Comparison of ENCODE assay signal across 12 mouse cellular contexts in genomic region chr5:136396256-136396655, GRCm38 (mm10).
DNase-seq lines count a peak whose midpoint lies in the region; ATAC-seq and TF ChIP-seq lines count a peak whose summit lies in the region.
"Had no signal": no experiment of that assay in that cellular context is flagged by ENCODE, and none has a peak within 500 bp of the region (broad histone marks: within the 10 kb centered on the region; RNA-seq: fewer than 3 reads in every experiment).

No protein-coding gene starts in this region.

- peak overlapping the region; percentile 64 for H3K27ac ChIP-seq in gastrocnemius, adult 2 months
- peak overlapping the region; percentile 87 for H3K27ac ChIP-seq in lung, embryonic 16.5 days (ENCODE audit: low read length)
- H3K27ac ChIP-seq: embryonic facial prominence, embryonic 12.5 days had no signal

- intact Hi-C loops in gastrocnemius, adult 2 months (cut with DNase I), result loop anchor here (5.0 kb wide), 1 partner anchor 66 kb away; no protein-coding TSS in a partner anchor

- 50% methylated on average over 7 of the region's 7 CpGs for WGBS in lung, embryonic 16.5 days

- ATAC-seq in lung, embryonic 16.5 days (ENCODE audit: low read depth), result peak; percentile 86
- ATAC-seq: forebrain, embryonic 14.5 days had no signal

- 0 out of 2 replicates have a peak, but pooled peaks cover under 1% of the 10 kb centered on the region for H3K36me3 ChIP-seq in lung, embryonic 16.5 days (ENCODE audit: control insufficient read depth, insufficient read depth, low read length)
- H3K36me3 ChIP-seq: embryonic facial prominence, embryonic 12.5 days had no signal

- no peaks in the 10 kb centered on the region for H3K27me3 ChIP-seq in lung, embryonic 16.5 days (ENCODE audit: control insufficient read depth, insufficient read depth, low read depth, low read length)

- no peak overlapping the region for H3K4me2 ChIP-seq in lung, embryonic 16.5 days (ENCODE audit: low read depth, low read length)
- H3K4me2 ChIP-seq: embryonic facial prominence, embryonic 12.5 days had no signal

- peaks cover 32% of the 10 kb centered on the region for H3K4me1 ChIP-seq in lung, embryonic 16.5 days (replicated peaks; ENCODE audit: control insufficient read depth, insufficient read depth, low read length)

- no peak overlapping the region for H3K4me3 ChIP-seq in gastrocnemius, adult 2 months
- no peak overlapping the region for H3K4me3 ChIP-seq in lung, embryonic 16.5 days (ENCODE audit: low read length)
- H3K4me3 ChIP-seq: embryonic facial prominence, embryonic 12.5 days had no signal

- TF ChIP-seq CTCF in gastrocnemius, adult 2 months (IDR thresholded peaks at IDR 0.05), result no peak

- no peak overlapping the region for H3K9ac ChIP-seq in lung, embryonic 16.5 days (ENCODE audit: low read length)
- H3K9ac ChIP-seq: embryonic facial prominence, embryonic 12.5 days had no signal

- DNase-seq in gastrocnemius, adult 2 months, result peak; percentile 24
- no peak for DNase-seq in gastrocnemius, postnatal 4 days (ENCODE audit: low spot score in 2 of 2)
- DNase-seq in urinary bladder, postnatal 14 days (ENCODE audit: low spot score), result peak; percentile 37
- no peak for DNase-seq in urinary bladder, postnatal 36 days (ENCODE audit: low spot score in 2 of 2)
- no peak for DNase-seq in frontal cortex, postnatal 14 days (ENCODE audit: low spot score in 2 of 2)
- no peak for DNase-seq in T-cell, adult 2 months (ENCODE audit: low spot score)
- DNase-seq in frontal cortex, adult 2 months (ENCODE audit: extremely low spot score in 1 of 2, low spot score in 1 of 2), result no peak
- DNase-seq: cerebellum, adult 9-10 months; left cerebral cortex, postnatal 4 days had no signal

- H3K9me3 ChIP-seq in lung, embryonic 16.5 days (ENCODE audit: control insufficient read depth, low read length), result no peaks in the 10 kb centered on the region
- H3K9me3 ChIP-seq: embryonic facial prominence, embryonic 12.5 days had no signal

Comparison
In these comparisons a context has a peak if more than half of its experiments do, and no peak if none do; other contexts are left out.
1. DNase-seq: peak in gastrocnemius, adult 2 months (single experiment) and urinary bladder, postnatal 14 days (single experiment); none in gastrocnemius, postnatal 4 days (0 of 2), urinary bladder, postnatal 36 days (0 of 2), frontal cortex, postnatal 14 days (0 of 2), T-cell, adult 2 months (single experiment) and frontal cortex, adult 2 months (0 of 2).